Mouse (Mus musculus) CD4-positive, CD25-positive, alpha-beta regulatory T cell, adult 4 months (primary cell): Measurements from ENCODE around the gene Pced1b. TPM values are rescaled to one million over a fixed set of nuclear protein-coding genes. Genes with fewer than 3 reads are reported as not detected.
"Not testable (repeated sequence)": the region's sequence is repeated elsewhere in the genome, so short reads cannot be mapped to it uniquely, and the experiment has no call there.

ENCODE experiments used
- ATAC-seq: one replicate; pipeline ENCODE4 v1.8.0; 2017
- polyA plus RNA-seq, 2 experiments: library from polyadenylated mRNA; unstranded; fragments of 100-300 nt; shearing (Covaris generic); gene quantifications; one replicate each; pipeline ENCODE4 v1.2.1; 2017

The Pced1b gene
- 10 to 100 TPM; 58.0 to 62.0 TPM for polyA plus RNA-seq

- peak; percentile 28 for ATAC-seq
Observed at GRCm38 (mm10) chr15:97246911-97247790, at the start of gene Pced1b, which contains the start of gene Amigo2. Gene Pced1b, plus strand, starts transcription at chr15:97247107. Gene Amigo2, minus strand, starts transcription at chr15:97247287.

GRCm38 (mm10) chr15:97204889-97205288 is 42.0 kb upstream of the Pced1b start:
- no peak for ATAC-seq

GRCm38 (mm10) chr15:97205776-97206175 is 41.1 kb upstream of the Pced1b start:
- no peak for ATAC-seq

- ATAC-seq = no peak
Observed at GRCm38 (mm10) chr15:97206506-97206905, 40.4 kb upstream of the Pced1b start.

GRCm38 (mm10) chr15:97209754-97210153 is 37.2 kb upstream of the Pced1b start:
- ATAC-seq = not testable (repeated sequence)

- ATAC-seq = peak; percentile 84
Observed at GRCm38 (mm10) chr15:97212501-97213477, 34.1 kb upstream of the Pced1b start.

- ATAC-seq = no peak
Observed at GRCm38 (mm10) chr15:97216843-97217242, 30.1 kb upstream of the Pced1b start.

- ATAC-seq = no peak
Observed at GRCm38 (mm10) chr15:97223431-97223830, 23.5 kb upstream of the Pced1b start.

GRCm38 (mm10) chr15:97224003-97224402 is 22.9 kb upstream of the Pced1b start:
- ATAC-seq = no peak

GRCm38 (mm10) chr15:97229494-97230077 is 17.3 kb upstream of the Pced1b start:
- no peak for ATAC-seq

GRCm38 (mm10) chr15:97234076-97234475 is 12.8 kb upstream of the Pced1b start:
- no peak for ATAC-seq

GRCm38 (mm10) chr15:97235183-97235582 is 11.7 kb upstream of the Pced1b start:
- ATAC-seq = peak; percentile 57

GRCm38 (mm10) chr15:97236943-97237342 is 10.0 kb upstream of the Pced1b start:
- peak; percentile 58 for ATAC-seq

- peak; percentile 16 for ATAC-seq
Observed at GRCm38 (mm10) chr15:97245392-97245791, 1.5 kb upstream of the Pced1b start.

GRCm38 (mm10) chr15:97246256-97246655 is 651 bp upstream of the Pced1b start:
- no peak for ATAC-seq

GRCm38 (mm10) chr15:97247791-97248161 is 869 bp downstream of the Pced1b start:
- ATAC-seq = peak; percentile 15

- ATAC-seq = peak; percentile 71
Observed at GRCm38 (mm10) chr15:97248296-97248695, 1.4 kb downstream of the Pced1b start.

GRCm38 (mm10) chr15:97249322-97249721 is 2.4 kb downstream of the Pced1b start:
- ATAC-seq = no peak

- peak; percentile 59 for ATAC-seq
Observed at GRCm38 (mm10) chr15:97252493-97253034, 5.7 kb downstream of the Pced1b start.

- no peak for ATAC-seq
Observed at GRCm38 (mm10) chr15:97254375-97254774, 7.5 kb downstream of the Pced1b start.

GRCm38 (mm10) chr15:97255800-97256199 is 8.9 kb downstream of the Pced1b start:
- no peak for ATAC-seq

GRCm38 (mm10) chr15:97256411-97256810 is 9.5 kb downstream of the Pced1b start:
- no peak for ATAC-seq
